Mouse (Mus musculus) C2C12 (cell line): ENCODE measurements around the gene Gm2042.
"Not testable (repeated sequence)": the region's sequence is repeated elsewhere in the genome, so short reads cannot be mapped to it uniquely, and the experiment has no call there.

Experiments
- CTCF ChIP-seq: IDR thresholded peaks from one replicate; pipeline ENCODE4 v1.5.1; 2011; ENCODE audit not compliant: control insufficient read depth, insufficient read depth, insufficient read length
- MAX ChIP-seq: IDR thresholded peaks from one replicate; pipeline ENCODE4 v1.6.1; 2011; ENCODE audit warnings: mild to moderate bottlenecking, control low read depth
- MYOD1 ChIP-seq: IDR thresholded peaks from one replicate; pipeline ENCODE4 v1.6.1; 2011; ENCODE audit warnings: low read depth; ENCODE audit not compliant: control insufficient read depth, insufficient read length

GRCm38 (mm10) chr12:87984000-87984399 lies 30.1 kb downstream of the Gm2042 start:
- not testable (repeated sequence) for TF ChIP-seq MYOD1, CTCF, MAX
